Mouse (Mus musculus) induced T-regulatory cell, adult 2 months (primary cell): ENCODE measurements at regions not wholly inside any gene's neighbourhood (a gene's known extent, or its start where the extent isn't known, plus 50 kb on each side); places are given as distances from the start of the nearest gene placed in this dataset.
A peak's percentile ranks its signal among the peaks of the same experiment; 100 is the strongest.

Experiments used
- DNase-seq: peaks from one replicate; pipeline ENCODE4 v3.0.0-alpha.2; 2012; ENCODE audit warnings: low read depth

- DNase-seq: no peak
Observed at GRCm38 (mm10) chr11:79825881-79826280, 136.3 kb downstream of the Utp6 start.

GRCm38 (mm10) chr11:79823631-79824310 is 138.4 kb downstream of the Utp6 start:
- DNase-seq: no peak

GRCm38 (mm10) chr11:79821986-79822385 is 140.2 kb downstream of the Utp6 start:
- no peak for DNase-seq

- no peak for DNase-seq
Observed at GRCm38 (mm10) chr11:79815156-79815555, 147.0 kb downstream of the Utp6 start.

GRCm38 (mm10) chr11:79806911-79807466 is 155.2 kb downstream of the Utp6 start:
- DNase-seq: peak; percentile 77

GRCm38 (mm10) chr11:79806417-79806816 is 155.8 kb downstream of the Utp6 start:
- DNase-seq: no peak

GRCm38 (mm10) chr11:79805981-79806415 is 156.2 kb downstream of the Utp6 start:
- DNase-seq: no peak

- DNase-seq: no peak
Observed at GRCm38 (mm10) chr11:79803971-79804370, 158.2 kb downstream of the Utp6 start.

GRCm38 (mm10) chr11:79803006-79803405 is 159.2 kb downstream of the Utp6 start:
- DNase-seq: no peak

GRCm38 (mm10) chr11:79802566-79802965 is 159.6 kb downstream of the Utp6 start:
- DNase-seq: no peak

- DNase-seq: no peak
Observed at GRCm38 (mm10) chr11:79800256-79800655, 161.9 kb downstream of the Utp6 start.

GRCm38 (mm10) chr11:79788251-79788741 is 173.9 kb downstream of the Utp6 start:
- DNase-seq: no peak

GRCm38 (mm10) chr11:79787766-79788165 is 174.4 kb downstream of the Utp6 start:
- DNase-seq: no peak

- DNase-seq: no peak
Observed at GRCm38 (mm10) chr11:79784071-79784470, 178.1 kb downstream of the Utp6 start.

GRCm38 (mm10) chr11:79781966-79782365 is 180.2 kb downstream of the Utp6 start:
- no peak for DNase-seq

- no peak for DNase-seq
Observed at GRCm38 (mm10) chr11:79779756-79780155, 182.4 kb downstream of the Utp6 start.

- DNase-seq: no peak
Observed at GRCm38 (mm10) chr11:79778522-79778921, 183.7 kb downstream of the Utp6 start.

GRCm38 (mm10) chr11:79777988-79778387 is 184.2 kb downstream of the Utp6 start:
- DNase-seq: no peak

GRCm38 (mm10) chr11:79776577-79776976 is 185.6 kb downstream of the Rab11fip4 start:
- no peak for DNase-seq

GRCm38 (mm10) chr11:79773755-79774154 is 182.7 kb downstream of the Rab11fip4 start:
- DNase-seq: no peak

GRCm38 (mm10) chr11:79771431-79771830 is 180.4 kb downstream of the Rab11fip4 start:
- DNase-seq: no peak

- DNase-seq: no peak
Observed at GRCm38 (mm10) chr11:79767111-79767510, 176.1 kb downstream of the Rab11fip4 start.

GRCm38 (mm10) chr11:79766036-79766435 is 175.0 kb downstream of the Rab11fip4 start:
- DNase-seq: no peak

- no peak for DNase-seq
Observed at GRCm38 (mm10) chr11:79765396-79765795, 174.4 kb downstream of the Rab11fip4 start.
